Mouse (Mus musculus) T-helper 1 cell (primary cell): ENCODE measurements around the gene Kri1.
"Not testable (repeated sequence)": the region's sequence is repeated elsewhere in the genome, so short reads cannot be mapped to it uniquely, and the experiment has no call there.

Source experiments
- in situ Hi-C: fragments of 300-600 bp; cut with MboI, MseI; formaldehyde crosslinking; loops from one replicate; pipeline ENCODE4 v1.15.1; 2025; ENCODE audit warnings: high pct_unique_total_duplicates

Kri1 gene

GRCm38 (mm10) chr9:21315421-21315820 lies 27.7 kb upstream of the Kri1 start:
- in situ Hi-C loops: no loop called here

GRCm38 (mm10) chr9:21314367-21315140 lies 26.8 kb upstream of the Kri1 start:
- in situ Hi-C loops: no loop called here

- in situ Hi-C loops: no loop called here
Measured at GRCm38 (mm10) chr9:21313394-21313793, 25.6 kb upstream of the Kri1 start.

DNA sequence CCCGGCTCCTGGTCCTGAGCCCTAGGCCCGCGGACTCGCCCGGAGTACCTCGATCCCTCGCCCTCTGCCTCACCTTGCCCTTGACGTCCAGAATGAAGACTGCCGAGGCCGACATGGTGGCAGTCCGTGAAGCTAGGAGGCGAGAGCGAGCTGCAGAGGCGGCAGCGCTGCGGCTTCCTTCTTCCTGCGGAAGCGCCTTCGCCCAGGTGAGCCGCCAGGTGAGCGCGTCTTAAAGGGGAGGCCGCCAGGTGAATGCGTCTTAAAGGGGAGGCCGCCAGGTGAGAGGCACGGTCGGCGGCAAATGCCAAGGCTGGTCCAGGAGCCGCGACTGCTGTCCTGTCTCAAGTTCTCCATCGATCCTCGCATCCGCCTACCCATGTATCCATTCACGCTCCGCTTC lies 24.4 kb upstream of the Kri1 start, which contains the start of gene Ap1m2:
TSS of gene Ap1m2 (minus strand) at position 204 of the 400 bp plus-strand sequence.
- in situ Hi-C loops: no loop called here

GRCm38 (mm10) chr9:21311695-21312094 lies 23.9 kb upstream of the Kri1 start:
- in situ Hi-C loops: no loop called here

DNA sequence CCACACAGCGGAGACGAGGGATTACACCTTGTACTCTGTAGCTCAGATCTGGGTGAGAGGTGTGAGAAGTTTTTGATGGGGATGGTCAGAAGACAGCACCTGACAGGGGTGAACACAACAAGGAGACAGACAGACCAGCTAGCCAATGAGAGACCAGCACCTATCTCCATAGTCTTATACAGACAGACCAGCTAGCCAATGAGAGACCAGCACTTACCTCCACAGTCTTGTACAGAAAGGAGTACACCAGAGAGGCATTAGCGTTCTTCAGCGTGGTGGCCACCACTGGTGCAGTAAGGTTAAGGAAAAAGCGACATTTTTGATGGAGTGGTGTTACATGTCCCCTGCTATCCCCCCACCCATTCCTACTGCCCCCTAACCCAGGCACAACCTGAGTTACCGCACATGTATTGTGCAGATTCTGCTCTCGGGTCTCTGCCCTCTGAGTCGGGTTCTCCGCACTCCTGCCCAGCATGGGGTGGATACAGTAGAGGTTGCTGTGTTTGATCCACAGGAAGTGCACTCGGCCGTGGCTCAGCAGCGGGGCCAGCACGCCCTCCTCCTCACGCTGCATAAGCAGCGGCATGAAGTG lies 21.5 kb upstream of the Kri1 start:
- in situ Hi-C loops: no loop called here

DNA sequence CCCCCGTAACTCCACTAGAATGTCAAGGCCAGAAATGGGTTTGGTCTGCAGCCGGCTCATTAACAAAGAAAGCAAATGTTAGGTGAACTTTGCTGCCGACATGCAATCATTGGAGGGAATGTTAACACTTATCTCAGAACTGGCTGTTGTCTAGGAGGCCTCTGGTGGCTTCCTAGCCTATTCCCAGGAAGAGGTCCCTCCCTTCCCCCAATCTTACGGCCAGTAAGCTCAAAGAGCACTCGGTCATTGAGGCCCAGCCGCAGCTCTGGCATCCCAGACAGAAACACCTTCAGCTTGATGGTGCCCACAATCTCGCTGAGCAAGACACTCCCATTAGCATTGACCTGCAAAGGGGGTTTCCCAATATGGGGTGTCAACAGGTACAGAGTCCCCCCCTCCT lies 17.3 kb upstream of the Kri1 start:
- in situ Hi-C loops: no loop called here

- in situ Hi-C loops: no loop called here
Measured at GRCm38 (mm10) chr9:21299014-21299413, 11.2 kb upstream of the Kri1 start.

GRCm38 (mm10) chr9:21292271-21292670 lies 4.5 kb upstream of the Kri1 start:
- in situ Hi-C loops: no loop called here

DNA sequence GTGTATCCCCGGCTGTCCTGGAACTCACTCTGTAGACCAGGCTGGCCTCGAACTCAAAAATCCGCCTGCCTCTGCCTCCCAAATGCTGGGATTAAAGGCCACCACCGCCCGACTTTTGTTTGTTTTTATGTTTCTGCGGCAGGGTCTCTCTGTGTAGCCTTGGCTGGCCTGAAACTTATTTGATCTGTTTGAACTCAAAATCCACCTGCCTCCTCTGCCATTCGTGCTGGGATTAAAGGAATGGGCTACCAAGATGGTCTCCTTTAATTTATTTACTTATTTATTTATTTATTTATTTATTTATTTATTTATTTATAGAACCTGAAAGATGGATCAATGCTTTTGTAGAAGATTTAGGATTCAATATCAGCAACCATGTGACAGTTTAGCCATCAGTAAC lies 4.1 kb upstream of the Kri1 start:
- in situ Hi-C loops: not testable (repeated sequence)

- in situ Hi-C loops: no loop called here
Measured at GRCm38 (mm10) chr9:21291022-21291787, 3.4 kb upstream of the Kri1 start, which contains the start of gene Cdkn2d. Gene Cdkn2d, minus strand, starts transcription at chr9:21291407.

DNA sequence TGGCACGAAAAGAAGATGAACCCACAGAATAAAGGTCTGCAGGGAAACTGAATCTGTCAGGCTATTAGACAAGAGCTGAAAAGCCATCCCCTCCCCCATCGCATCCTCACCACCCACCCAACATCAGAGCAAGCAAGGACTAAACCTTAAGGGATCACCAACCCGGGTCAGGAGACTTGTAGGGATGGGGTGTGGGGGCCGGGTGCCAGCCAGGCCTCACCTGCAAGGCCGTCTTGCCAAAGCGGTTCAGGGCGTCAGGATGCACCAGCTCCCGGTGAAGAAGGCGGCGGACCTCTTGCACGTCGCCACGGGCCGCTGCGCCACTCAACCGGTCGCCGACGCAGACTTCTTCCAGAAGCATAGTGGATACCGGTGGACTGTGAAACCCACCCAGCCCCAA lies 2.8 kb upstream of the Kri1 start:
- in situ Hi-C loops: no loop called here

DNA sequence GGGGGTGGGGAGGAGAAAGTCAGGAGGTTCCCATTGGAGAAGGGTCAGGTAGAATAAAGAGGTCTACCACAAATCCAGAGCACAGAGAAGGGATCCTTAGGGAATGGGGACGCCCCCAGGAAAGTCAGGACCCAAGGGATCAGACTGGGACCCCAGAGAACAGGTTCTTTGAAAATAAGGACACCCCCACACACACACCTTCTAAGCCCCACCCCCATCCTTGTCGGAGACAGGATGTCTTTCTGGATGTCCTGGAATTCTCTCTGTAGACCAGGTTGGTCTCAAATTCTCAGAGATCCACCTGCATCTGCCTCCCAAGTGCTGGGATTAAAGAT lies 1.5 kb upstream of the Kri1 start:
- in situ Hi-C loops: no loop called here

DNA sequence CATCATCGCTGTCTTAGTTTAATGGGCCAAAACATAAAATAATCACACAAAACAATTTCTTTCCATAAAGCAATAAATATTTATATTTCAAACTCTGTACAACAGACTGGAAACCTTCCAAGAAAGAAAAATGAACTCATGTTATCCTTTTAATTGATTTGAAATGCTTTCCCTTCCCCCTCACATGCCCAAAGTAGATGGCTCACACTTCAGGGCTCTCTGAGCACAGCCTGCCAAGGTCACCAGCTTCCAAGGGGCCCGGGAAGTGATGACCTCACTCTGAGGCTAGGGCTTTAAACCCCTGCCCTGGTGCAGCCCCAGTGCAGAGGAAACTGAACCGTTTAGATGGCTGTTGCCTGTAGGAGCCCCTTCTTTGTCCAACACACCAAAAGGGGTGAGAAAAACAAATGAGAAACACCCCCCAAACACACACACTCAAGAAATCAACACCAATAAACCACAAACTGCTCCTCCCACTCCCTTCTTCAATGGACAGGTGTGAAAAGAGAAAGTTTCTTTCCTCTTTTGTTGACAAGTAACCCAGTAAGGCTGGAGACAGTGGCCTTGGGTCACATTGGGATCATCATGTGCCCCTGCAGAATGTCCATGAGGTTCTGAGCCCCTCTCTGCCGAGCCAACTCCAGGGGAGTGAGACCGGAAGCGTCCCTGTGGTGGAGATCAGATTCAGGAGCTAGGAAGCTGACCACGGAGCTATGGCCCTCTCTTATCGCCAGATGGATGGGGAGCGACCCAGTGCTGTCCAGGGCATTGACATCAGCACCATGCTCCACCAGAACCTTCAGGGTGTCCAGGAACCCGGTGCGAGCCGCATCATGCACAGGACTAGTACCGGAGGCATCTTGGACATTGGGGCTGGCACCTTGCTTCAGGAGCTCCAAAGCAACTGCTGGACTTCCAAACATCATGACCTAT lies 901 bp upstream of the Kri1 start:
- in situ Hi-C loops: no loop called here

DNA sequence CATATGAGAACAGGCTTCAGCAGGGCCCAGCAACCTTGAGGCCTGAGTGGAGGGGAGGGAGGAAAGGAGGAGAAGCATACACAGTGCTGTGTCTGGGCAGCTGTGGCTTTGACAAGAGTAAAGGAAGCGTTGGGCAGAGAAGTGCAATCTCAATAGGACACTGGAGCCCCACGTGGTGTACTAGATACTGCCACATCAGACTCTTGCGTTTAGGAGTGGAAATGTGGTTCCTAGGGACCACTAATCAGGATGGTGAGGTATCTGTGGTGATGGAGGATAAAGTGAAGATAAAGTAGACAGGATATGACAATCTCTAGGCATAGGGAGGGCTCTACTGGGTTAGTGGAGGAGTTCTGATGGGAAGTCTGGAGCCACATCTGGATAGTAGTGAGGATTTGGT lies 1.0 kb downstream of the Kri1 start:
- in situ Hi-C loops: no loop called here

- in situ Hi-C loops: no loop called here
Measured at GRCm38 (mm10) chr9:21283994-21284393, 3.8 kb downstream of the Kri1 start.

- in situ Hi-C loops: no loop called here
Measured at GRCm38 (mm10) chr9:21283591-21283990, 4.2 kb downstream of the Kri1 start.

- in situ Hi-C loops: no loop called here
Measured at GRCm38 (mm10) chr9:21277776-21278175, 10.0 kb downstream of the Kri1 start.

GRCm38 (mm10) chr9:21276307-21276706 lies 11.5 kb downstream of the Kri1 start:
- in situ Hi-C loops: no loop called here

GRCm38 (mm10) chr9:21275727-21276126 lies 12.0 kb downstream of the Kri1 start:
- in situ Hi-C loops: no loop called here

DNA sequence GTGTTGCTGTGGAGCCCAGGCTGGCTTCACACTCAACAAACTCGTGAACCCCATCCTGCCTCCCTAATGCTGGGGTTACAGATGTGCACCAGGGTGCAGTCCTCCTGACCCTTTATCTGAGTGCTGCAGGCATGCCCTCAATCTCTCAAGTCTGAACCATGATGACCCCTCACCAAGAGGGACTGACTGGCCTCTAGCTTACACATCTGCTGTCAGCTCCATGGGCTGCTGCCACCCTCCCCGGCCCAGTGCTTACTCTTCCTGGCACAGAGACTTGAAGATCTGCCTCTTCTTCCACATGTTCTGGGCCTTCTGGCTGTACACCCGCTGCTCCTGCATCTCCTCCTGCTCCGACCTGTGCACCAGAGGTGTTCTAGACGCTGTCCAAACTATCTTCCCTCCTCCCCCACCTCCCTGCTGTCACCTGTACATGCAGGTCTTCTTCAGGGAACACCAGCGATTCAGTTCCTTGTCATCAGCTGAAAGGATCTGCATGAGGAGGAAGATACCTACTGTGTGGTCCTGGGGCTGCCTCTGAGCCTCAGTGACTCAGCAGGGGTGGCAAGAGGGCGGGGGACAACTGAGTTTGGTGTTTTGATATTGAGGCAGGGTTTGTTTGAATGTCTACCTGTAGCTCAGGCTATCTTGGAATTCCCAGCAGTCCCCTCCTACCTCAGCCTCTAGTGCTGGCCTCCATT lies 12.6 kb downstream of the Kri1 start:
- in situ Hi-C loops: no loop called here
